Mouse (Mus musculus) heart, postnatal 0 days (tissue): Measurements from ENCODE around the gene Tnnt2. TPM values are rescaled to one million over a fixed set of nuclear protein-coding genes. Genes with fewer than 3 reads are reported as not detected.

Experiments
- ATAC-seq: fragments of 200-750 bp; cut with Nextera tagmentation; 2 replicates; pipeline ENCODE4 v1.8.0; 2017; ENCODE audit warnings: low read depth, moderate number of reproducible peaks, moderate library complexity; ENCODE audit not compliant: insufficient read depth
- DNase-seq: peaks from one replicate; pipeline ENCODE4 v3.0.0-alpha.2; 2016; ENCODE audit warnings: low spot score
- H3K27ac ChIP-seq: fragments of 300-500 bp; sonication (generic); 2 replicates; pipeline ENCODE4 v1.5.1; 2014; ENCODE audit warnings: low read depth, mild to moderate bottlenecking
- H3K27me3 ChIP-seq: fragments of 300-500 bp; sonication (generic); 2 replicates; pipeline ENCODE4 v1.6.1; 2014; ENCODE audit warnings: low read length, mixed read lengths; ENCODE audit not compliant: control insufficient read depth, insufficient read depth
- H3K36me3 ChIP-seq: fragments of 300-500 bp; sonication (generic); replicated peaks from 2 replicates; pipeline ENCODE4 v1.6.1; 2014; ENCODE audit warnings: low read length, mixed read lengths; ENCODE audit not compliant: control insufficient read depth, insufficient read depth
- H3K4me1 ChIP-seq: fragments of 300-500 bp; sonication (generic); 2 replicates; pipeline ENCODE4 v1.6.1; 2014; ENCODE audit warnings: antibody characterized with exemption; ENCODE audit not compliant: control insufficient read depth, insufficient read depth
- H3K4me2 ChIP-seq: fragments of 300-500 bp; sonication (generic); 2 replicates; pipeline ENCODE4 v1.6.1; 2014; ENCODE audit warnings: low read depth, mild to moderate bottlenecking, low read length, moderate library complexity
- H3K4me3 ChIP-seq: fragments of 300-500 bp; sonication (generic); 2 replicates; pipeline ENCODE4 v1.5.1; 2014; ENCODE audit warnings: low read depth, low read length
- H3K9ac ChIP-seq: fragments of 300-500 bp; sonication (generic); replicated peaks from 2 replicates; pipeline ENCODE4 v1.6.1; 2014; ENCODE audit warnings: low read depth, low read length, mixed read lengths
- H3K9me3 ChIP-seq: fragments of 300-500 bp; sonication (generic); replicated peaks from 2 replicates; pipeline ENCODE4 v1.6.1; 2016; ENCODE audit warnings: low read length; ENCODE audit not compliant: control insufficient read depth
- CTCF ChIP-seq: IDR thresholded peaks from 2 replicates; pipeline ENCODE4 v1.5.1; 2016; ENCODE audit warnings: antibody characterized with exemption, control low read depth, low read depth
- EP300 ChIP-seq: IDR thresholded peaks from 2 replicates; pipeline ENCODE4 v1.6.1; 2016; ENCODE audit warnings: antibody characterized with exemption, low read depth
- WGBS: fragments of 180-500 bp; shearing (Covaris S2); extraction: QIAGEN DNeasy Blood & Tissue Kit; methylation state at CpG from one replicate; pipeline ENCODE4 v1.1.7; 2014; 5-methylcytosine and 5-hydroxymethylcytosine counted together
- polyA plus RNA-seq: library from polyadenylated mRNA; unstranded; fragments of >200 nt; fragmentation: Nextera tagmentation; extraction: Ambion mirVana; gene quantifications from 2 replicates; pipeline ENCODE4 v1.2.1, GENCODE M21; 2015
- total RNA-seq: library from RNA; depleted of rRNA; stranded (reverse); fragments of >200 nt; gene quantifications from 2 replicates; pipeline ENCODE4 v1.2.3, GENCODE M21; 2014; ENCODE audit warnings: low replicate concordance

The Tnnt2 gene
- total and polyA plus RNA-seq, 2 experiments from 2014 or later = 1,929 to 14,025 TPM

GRCm38 (mm10) chr1:135812618-135813017, 23.5 kb upstream of the Tnnt2 start:
- WGBS = 9% methylated on average over 2 of the region's 2 CpGs
- Histone ChIP-seq H3K9me3 (no peaks in the 10 kb centered on the region), H3K36me3 (peaks cover 32% of the 10 kb centered on the region), H3K27me3 (0 out of 2 replicates have a peak, but pooled peaks cover 7% of the 10 kb centered on the region), H3K4me2 (no peak overlapping the region), H3K4me3 (no peak overlapping the region), H3K9ac (no peak overlapping the region; the same call in 1 of the 2 replicates), H3K4me1 (peaks cover 21% of the 10 kb centered on the region), H3K27ac (peak overlapping the region; percentile 87)
- no peak for TF ChIP-seq CTCF
- no peak for DNase-seq
- peak; percentile 34 for ATAC-seq

GRCm38 (mm10) chr1:135813071-135813470, 23.1 kb upstream of the Tnnt2 start:
- WGBS = 36% methylated on average over 4 of the region's 4 CpGs
- DNase-seq (no peak), ATAC-seq (peak; percentile 18)
- peaks cover 21% of the 10 kb centered on the region for H3K4me1 ChIP-seq
- H3K27ac ChIP-seq = peak overlapping the region; percentile 87
- H3K4me2 ChIP-seq = no peak overlapping the region
- no peaks in the 10 kb centered on the region for H3K9me3 ChIP-seq
- no peak overlapping the region; the same call in 1 of the 2 replicates for H3K9ac ChIP-seq
- no peak for TF ChIP-seq CTCF
- H3K27me3 ChIP-seq = peaks cover 10% of the 10 kb centered on the region; the same call in 1 of the 2 replicates
- H3K36me3 ChIP-seq = peaks cover 28% of the 10 kb centered on the region
- no peak overlapping the region for H3K4me3 ChIP-seq

- TF ChIP-seq CTCF = no peak
- no peak for TF ChIP-seq EP300
- Histone ChIP-seq H3K4me3 (no peak overlapping the region), H3K4me2 (no peak overlapping the region), H3K27me3 (peaks cover 13% of the 10 kb centered on the region), H3K36me3 (peaks cover 20% of the 10 kb centered on the region), H3K9ac (no peak overlapping the region), H3K9me3 (no peaks in the 10 kb centered on the region), H3K27ac (peak overlapping the region; percentile 87), H3K4me1 (peaks cover 27% of the 10 kb centered on the region)
- DNase-seq (no peak), ATAC-seq (no peak)
- WGBS = 83% methylated on average over 5 of the region's 5 CpGs
These were observed 22.3 kb upstream of the Tnnt2 start for GRCm38 (mm10) chr1:135813687-135814395.

- ATAC-seq = no peak
- no peak for DNase-seq
- WGBS = 71% methylated on average over 5 of the region's 5 CpGs
- no peaks in the 10 kb centered on the region for H3K9me3 ChIP-seq
- H3K9ac ChIP-seq = no peak overlapping the region
- H3K4me1 ChIP-seq = peaks cover 29% of the 10 kb centered on the region
- H3K36me3 ChIP-seq = peaks cover 13% of the 10 kb centered on the region; the same call in 1 of the 2 replicates
- peaks cover 19% of the 10 kb centered on the region for H3K27me3 ChIP-seq
- H3K4me2 ChIP-seq = no peak overlapping the region
- no peak overlapping the region for H3K27ac ChIP-seq
- H3K4me3 ChIP-seq = no peak overlapping the region
- no peak for TF ChIP-seq CTCF
- no peak for TF ChIP-seq EP300
These were observed 21.6 kb upstream of the Tnnt2 start for GRCm38 (mm10) chr1:135814531-135814930.

- TF ChIP-seq EP300 (no peak), CTCF (no peak)
- peaks cover 27% of the 10 kb centered on the region for H3K4me1 ChIP-seq
- DNase-seq (no peak), ATAC-seq (no peak)
- no peaks in the 10 kb centered on the region for H3K36me3 ChIP-seq
- H3K9ac ChIP-seq = no peak overlapping the region
- no peaks in the 10 kb centered on the region for H3K9me3 ChIP-seq
- no peak overlapping the region for H3K4me2 ChIP-seq
- peaks cover 35% of the 10 kb centered on the region for H3K27me3 ChIP-seq
- no peak overlapping the region for H3K27ac ChIP-seq
- no peak overlapping the region for H3K4me3 ChIP-seq
- 51% methylated on average over 4 of the region's 4 CpGs for WGBS
These were observed 18.6 kb upstream of the Tnnt2 start for GRCm38 (mm10) chr1:135817595-135817994.
